Mouse (Mus musculus): ENCODE measurements at regions not wholly inside any gene's neighbourhood (a gene's known extent, or its start where the extent isn't known, plus 50 kb on each side); places are given as distances from the start of the nearest gene placed in this dataset.
A peak's percentile ranks its signal among the peaks of the same experiment; 100 is the strongest.

DNA sequence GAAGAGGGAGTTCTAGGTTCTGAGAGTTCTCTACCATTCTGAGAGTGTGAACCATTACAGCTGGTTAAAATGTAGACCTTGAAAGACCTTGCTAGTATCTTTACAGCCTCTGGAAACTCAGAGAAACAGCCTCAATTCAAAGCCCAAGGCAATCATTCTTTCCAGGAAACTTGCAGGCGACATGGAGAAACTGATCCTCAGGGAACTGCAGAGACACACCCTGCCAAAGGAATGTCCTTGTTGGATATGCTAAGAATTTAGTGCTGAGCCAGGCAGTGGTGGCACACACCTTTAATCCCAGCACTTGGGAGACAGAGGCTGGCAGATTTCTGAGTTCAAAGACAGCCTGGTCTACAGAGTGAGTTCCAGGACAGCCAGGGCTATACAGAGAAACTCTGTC, 388.3 kb upstream of the Nr2f2 start:
- DNase-seq = no peak

DNA sequence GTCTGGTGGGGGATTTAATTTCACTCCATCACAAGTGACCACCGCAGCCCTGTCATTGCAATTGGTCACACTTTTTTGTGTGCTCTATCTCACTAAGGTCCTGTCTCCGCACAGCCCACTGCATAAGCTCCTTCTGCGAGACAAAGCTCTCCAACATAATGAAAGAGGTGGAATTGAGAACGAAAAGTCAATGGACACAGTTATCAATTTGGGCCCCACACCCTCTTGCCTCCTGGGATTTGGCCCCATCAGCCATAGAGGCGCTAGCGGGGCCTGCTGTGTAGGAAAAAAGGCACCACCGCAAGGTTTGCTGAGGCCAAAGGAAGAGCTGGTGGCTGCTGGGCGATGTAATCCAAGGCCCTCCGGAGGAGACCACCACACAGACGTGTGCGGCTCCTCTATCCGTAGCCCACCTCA, 386.3 kb upstream of the Nr2f2 start:
- no peak for DNase-seq

DNA sequence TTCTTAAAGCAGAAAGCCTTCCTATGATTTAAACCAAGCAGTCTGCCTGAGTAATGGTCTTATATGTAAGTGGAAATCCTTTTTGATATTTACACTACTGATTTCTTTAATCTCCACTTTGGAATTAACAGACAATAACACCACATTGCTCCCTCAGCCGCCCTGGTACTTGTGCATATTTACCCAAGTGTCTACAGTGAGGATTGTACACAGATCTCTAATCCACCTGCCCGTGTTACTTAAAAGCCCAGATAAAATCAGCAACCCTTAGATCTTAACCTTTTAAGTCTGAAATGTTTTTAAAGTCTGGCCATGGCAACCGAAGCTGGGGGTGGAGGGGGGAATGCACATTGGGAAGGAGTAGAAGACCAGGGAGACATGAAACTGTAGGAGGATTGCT, 382.3 kb upstream of the Nr2f2 start:
- DNase-seq = no peak

DNA sequence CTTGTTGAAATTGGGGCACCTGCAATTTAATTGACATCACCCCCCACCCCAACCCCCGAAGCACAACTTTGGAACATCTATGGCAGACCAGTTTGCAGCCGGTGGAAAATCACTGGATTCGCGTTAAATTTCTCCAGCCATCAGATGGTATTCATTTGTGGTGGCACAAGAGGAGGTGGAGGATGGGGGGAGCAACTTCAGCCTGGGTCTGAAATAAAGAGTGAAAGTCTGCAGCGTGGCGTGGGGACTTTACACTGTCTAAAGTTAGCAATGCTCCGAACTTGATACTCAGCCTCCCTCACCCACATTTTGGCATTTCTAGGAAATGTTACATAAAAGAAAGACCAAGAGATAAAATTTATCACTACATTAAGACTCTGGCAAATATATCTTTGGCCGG, 381.8 kb upstream of the Nr2f2 start:
- DNase-seq = no peak

DNA sequence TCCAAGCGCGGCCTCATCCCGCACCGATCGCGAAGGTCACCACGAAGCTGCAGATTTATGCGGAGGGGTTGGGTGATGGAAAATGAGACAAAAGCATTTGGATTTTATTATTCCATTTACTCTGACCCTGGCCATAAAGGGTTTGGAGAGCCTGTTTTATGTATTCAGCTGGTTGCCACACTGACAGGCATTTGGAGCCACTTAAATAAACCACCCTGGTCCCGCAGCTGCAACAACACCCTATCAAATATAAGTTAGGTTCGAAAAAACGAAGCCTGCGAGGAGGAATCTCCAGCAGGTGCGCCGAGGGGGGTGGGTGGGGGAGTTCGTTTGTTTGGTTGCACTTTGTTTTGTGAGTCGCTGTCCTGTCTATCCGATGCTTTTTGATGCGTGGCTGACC, 377.8 kb upstream of the Nr2f2 start:
- no peak for DNase-seq

DNA sequence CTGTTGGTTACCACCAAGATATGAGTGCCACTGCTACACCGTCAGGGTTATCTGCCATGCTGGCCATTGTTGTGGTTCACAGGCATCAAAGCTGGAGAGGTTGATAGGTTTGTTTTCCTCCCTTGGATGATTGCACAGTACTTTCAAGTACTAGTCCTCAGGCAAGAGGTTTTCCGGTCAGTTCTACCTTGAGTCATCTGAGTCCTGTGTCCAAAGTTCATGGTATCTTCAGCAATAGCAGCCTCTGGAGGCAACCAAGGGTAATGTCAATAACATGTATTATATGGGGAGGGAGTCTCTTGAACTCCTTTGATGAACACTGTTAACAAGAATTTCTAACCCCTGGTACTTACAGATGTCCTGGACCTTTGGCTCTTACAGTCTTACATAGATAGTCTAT, 369.1 kb upstream of the Nr2f2 start:
- DNase-seq = no peak

DNA sequence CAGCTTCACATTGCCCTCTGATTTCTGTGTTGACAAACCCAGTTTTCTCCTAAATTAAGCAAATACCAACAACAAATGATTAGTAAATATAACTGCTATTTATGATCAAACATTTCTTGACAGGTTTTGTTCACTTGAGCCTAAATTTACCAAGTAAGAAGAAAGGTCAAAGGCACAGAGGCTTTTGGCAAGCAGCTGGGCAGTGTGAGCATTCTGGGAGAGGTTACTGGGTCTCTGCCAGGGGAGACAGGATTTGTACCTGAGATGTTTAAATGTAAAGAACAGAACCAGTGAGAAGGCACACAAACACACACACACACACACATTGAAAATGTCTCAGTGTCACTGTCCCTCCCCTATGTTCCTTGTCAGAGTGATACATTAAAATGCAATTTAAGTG, 367.0 kb upstream of the Nr2f2 start:
- no peak for DNase-seq

DNA sequence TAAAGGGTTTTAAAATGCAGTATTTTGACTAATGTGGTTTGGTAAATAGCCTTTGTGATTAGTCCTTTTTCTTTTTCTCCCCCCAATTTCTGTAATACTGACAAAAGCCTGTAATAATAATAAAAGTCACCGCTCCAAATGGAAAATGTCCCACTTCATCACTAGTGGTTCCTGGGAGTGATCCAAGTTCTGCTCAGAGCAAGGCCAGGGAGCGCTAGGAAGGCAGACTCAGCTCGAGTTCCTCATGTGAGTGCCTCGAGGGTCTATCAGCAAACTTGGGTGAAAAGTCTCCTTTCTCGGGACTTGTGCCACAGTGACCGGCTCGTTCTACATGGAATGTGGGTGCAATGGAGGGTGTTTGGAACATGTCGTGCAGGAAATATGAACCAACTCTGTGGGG, 363.4 kb upstream of the Nr2f2 start:
- no peak for DNase-seq

DNA sequence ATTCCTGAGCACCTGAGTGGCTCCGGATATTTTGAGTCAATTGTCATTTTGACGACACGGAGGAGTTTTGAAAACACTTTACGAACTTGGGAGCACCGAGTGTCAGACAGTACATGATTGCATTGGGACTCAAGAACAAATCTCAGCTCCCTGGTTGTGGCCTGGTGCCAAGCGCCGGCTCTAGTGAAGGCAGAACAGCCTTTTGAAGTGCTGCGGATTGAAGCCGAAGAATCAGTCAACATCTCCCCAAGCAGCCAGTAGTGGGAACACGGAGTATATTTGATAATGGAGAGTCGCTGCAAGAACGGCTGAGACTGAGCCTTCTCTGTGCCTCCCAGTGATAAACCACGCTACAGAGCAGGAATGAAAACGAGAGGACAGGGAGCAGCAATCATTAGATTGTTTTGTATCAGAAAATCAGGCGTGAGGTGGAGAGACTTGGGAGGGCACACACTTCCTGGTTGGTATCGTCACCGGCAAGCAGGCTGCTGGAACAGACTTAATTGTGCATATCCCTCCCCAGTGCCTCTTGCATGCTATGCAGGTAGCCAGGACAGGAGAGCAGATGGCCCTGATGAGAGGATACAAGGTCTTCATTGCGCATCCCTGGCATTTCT, 351.7 kb upstream of the Nr2f2 start:
- peak; percentile 35 for DNase-seq

DNA sequence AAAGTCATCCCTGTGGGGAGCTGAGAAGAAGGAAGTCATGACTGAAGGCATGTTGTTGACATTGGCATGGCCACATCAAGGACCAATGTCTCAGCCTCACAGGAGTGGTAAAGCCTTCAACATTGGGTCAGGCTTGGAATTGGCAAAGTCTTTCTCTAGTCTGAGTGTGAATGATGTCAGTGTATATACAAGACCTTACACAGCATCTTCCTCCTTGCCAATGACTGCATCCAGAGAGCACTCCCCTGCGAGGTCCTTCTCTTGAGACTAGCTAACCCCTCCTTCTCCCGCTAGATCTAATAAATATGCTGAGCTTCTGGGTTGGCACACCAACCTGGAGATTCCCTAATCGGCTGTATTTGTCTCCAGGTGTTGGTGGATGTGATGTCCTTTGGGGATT, 351.1 kb upstream of the Nr2f2 start:
- no peak for DNase-seq

DNA sequence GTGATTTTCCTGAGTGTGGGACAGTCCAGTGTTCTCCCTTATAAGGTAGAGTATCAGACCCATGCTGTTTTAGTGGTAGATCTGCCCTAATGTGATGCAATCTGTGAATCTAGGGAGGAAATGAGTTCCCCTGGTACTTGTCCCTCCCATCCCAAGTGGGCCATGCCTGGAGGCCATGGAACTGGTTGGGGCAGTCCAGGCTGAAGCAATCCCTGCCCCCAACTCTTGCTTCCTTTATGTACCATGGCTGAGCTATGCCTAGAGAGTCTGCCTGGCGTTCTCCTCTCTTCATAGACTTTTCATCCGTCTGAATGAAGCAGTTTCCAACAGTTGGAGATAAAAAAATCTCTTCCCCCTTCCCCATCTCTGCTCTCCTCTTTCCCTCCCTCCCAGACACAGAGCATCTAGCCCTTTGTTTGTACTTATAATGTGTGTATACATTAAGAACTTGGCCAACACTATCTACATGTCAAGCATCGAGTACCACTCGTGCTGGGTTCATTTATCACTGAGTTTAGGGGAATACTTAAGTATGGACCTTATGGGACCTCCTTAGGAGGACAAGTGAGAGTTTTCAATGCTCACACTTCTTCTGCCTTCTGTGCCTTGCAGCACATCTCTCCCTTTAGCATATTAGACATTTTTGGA, 350.4 kb upstream of the Nr2f2 start:
- DNase-seq = no peak

DNA sequence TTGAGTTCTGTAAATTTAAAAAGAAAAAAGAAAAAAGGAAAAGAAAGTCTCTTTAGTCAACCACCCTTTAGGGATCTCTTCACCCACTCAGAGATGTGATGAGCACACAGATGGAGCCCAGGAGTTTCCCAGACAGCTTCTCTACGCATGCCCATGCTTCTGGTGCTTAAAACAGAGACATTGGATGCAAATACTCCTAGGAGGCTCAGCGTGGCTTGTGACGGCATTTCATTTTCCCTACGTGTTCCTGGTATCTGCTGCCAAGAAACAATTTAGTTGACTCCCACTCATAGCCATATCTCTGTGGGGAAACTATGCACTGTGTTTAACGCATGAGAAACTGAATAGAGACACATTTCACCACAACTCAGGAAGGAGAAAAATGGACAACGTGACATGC, 345.6 kb upstream of the Nr2f2 start:
- no peak for DNase-seq

DNA sequence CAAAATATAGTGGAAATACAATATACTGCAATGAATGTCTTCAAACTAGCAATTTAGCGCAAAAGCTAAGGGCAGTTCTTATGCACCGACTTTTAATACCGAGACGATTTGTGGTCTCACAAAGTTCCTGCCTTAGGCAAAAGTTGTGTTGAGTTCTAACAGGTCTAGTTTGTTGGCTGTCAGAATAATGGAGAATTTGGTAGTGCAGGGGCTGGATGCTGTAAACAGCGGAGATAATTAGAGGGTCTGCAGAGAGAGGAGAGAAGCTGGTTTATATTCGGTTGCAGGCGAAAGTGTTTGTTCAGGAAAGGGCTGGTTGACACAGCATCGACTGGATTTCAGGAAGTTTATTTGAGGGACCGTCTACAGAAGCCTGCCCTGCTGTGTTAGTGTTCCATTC, 339.7 kb upstream of the Nr2f2 start:
- DNase-seq = no peak

DNA sequence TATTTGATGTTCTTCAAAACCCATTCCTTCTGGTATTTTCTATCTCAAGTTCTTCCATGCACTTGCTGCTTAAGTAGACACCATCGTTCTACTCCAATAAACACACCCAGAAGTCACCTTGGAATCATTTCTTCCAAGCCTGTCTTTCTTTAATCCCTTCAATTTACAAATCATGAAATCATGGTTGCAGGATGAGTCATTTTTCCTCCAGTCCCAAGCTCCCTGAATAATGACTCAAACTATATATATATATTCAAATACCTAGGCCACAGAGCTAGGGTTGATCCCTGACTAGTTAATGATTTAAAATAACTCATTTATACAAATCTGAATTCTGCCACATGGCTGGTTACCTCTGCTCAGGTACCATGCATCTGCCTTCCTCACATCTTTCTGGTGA, 337.2 kb upstream of the Nr2f2 start:
- DNase-seq = no peak

DNA sequence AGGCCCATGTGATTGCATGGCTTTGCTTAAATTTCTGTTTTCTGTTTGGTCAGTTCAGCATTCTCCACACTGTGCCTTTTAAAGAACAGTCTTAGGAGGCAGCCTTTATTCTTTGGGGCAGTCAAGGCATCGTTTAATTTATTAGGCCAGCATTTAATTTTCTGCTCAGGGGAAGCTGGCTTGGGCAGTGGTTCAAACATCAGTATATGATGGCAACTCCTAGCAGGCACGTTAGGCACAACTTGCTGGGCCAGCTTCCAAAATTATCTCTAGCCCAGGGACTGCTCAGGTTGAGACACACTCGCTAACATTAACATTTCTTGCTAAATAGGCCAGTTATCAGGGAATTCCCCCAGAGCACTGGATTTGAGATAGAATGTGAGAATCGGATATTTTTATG, 333.9 kb upstream of the Nr2f2 start:
- no peak for DNase-seq

DNA sequence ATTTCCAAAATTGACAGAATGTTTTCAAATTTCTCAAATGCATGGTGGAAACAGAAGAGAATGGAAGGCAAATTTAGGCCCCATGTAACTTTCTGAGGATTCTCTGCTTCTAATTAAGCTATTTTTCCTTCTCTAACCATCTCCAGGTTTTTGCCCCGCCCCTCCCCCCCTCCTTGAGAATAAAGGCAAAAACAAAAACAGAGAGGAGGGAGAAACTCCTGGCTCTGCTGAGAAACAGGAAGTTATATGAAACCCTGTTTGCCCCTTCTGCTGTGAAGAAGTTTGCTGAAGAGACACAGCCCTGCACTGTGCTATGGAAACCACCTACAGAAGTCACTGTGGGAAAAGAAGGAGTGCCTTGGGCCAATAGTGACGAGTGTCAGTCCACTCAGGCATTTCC, 332.9 kb upstream of the Nr2f2 start:
- no peak for DNase-seq

DNA sequence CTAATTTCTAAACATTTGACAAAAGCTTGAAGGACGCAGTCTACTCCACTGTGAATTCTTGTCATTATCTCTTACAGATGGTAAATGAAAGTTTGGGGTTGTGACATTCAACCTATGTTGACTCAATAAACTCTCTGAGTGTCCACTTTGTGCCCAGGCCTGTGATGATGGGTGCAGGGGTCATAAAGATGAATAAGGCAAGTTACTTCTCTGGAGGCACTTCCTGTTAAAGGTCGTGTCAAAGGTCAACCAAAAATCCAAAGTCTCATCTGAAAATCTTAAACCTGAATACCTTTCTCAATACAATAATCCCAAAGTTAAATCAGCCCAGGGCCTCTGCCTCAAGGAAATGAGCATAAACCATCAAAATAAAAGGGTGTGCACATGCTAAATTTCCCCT, 332.5 kb upstream of the Nr2f2 start:
- no peak for DNase-seq

DNA sequence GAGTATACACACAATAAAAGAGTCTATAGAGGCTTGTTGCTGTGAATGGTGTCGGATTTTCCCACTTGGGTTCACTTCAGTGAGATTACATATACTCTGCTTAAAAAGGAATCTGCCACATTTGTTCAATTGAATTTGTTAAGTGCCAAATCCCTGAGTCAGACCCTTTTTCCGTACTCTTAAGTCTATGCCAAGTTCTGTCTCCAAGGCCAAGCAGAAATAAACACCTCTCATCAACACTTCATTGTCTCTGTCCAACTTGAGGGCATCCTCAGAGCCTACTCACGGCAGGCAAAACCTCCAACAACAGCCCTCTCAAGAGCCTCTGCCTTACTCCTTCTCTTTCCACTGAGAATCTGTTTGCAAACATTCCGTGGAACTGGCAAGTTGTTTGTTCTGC, 325.6 kb upstream of the Nr2f2 start:
- DNase-seq = no peak

DNA sequence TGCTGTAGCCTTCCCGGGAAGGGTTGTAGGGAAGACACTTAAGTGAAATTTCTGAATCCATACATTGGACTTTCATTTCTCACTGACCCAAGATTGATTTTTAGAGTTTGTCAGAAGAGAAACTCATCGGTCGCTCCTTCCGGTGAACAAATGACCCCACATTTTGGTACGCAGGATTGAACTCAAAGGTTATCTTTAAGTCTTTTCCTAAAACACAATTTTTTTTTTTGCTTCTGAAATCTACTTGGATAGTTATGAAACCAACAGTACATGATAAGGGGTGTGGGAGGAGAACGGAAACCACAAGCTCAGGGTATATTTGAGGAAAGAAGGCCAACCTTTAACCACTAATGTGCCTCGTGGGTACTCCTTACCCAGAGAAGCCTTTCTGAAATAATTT, 324.3 kb upstream of the Nr2f2 start:
- no peak for DNase-seq

DNA sequence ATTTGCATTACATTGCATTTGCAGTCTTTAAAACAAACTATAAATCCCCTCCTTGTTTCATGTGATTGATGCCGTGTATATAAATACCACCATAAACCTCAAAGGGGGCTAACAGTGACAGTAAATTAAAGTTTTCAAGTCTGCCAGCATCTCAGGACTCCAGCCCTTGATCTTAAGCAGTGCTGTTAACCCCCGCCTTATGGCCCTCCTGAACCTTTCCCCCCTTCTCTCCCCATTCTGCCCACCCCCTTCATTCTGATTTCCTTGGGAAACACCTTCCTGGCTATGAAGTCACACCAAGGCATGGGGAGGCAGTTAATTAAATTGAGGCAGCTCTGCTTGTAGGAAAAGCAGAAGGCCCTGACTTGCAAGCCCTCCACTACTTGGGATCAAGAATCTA, 302.5 kb upstream of the Nr2f2 start:
- DNase-seq = no peak

DNA sequence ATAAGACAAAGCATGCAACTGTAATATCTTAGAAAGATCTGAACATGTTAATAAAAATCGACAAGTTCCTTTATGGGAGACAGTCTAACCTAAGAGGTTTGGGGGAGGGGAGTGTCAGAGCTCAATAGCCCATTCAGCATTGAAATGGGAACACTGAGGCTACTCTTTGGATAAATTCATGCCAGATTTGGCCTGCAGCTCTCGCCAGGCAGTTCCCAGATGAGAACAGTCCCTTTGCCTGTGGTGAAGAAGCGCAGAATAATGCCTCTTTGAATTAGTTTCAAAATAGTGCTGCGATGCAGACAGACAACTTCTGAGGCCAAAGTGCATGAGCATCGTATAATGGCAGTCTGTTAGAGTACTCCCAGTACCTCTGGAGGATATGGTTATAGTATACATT, 293.6 kb upstream of the Nr2f2 start:
- DNase-seq = no peak

DNA sequence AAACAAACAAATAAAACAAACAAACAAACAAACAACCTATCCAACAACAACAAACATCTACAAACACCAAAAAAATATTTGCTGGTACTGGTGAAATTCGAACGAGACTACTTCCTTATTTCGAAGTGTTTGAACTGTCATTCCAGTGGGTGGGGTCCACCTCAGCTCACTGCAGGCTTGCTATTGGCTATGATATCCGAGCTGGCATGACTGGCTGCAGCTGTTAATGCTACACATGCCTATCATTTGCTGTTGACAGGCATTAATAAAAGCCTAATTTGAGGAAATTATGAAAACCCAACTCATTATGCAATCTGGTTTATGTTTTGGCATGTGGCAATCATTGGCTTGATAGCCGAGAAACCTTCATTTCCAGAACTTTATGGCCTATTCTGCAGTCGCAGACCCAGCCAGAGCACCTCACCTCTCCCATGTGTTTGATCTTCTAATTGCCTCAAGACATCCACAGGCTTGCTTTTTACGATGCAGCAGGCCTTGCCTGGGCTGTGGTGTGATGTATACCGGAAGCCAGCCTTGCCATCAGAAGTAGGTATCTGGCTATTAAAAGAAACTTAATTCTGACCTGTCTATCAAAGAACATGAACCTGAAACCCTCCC, 283.3 kb upstream of the Nr2f2 start:
- no peak for DNase-seq

DNA sequence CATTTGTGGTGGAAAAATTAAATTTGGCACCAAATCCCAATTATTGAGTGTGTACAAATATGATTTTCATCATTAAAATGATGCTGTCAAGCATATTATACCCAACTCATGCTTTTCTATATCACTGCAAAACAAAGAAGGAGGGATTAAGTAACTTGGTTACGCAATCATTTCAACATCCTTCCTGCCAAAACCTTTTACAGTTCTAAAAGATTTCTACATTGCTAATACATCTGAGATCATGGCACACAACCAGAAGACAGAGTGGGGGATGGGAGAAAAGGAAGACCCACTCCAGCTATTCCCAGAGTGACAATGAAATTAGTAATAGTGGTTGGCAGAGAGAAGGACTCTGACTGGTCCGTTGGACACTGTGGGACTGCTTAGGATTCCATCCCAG, 280.3 kb upstream of the Nr2f2 start:
- no peak for DNase-seq

DNA sequence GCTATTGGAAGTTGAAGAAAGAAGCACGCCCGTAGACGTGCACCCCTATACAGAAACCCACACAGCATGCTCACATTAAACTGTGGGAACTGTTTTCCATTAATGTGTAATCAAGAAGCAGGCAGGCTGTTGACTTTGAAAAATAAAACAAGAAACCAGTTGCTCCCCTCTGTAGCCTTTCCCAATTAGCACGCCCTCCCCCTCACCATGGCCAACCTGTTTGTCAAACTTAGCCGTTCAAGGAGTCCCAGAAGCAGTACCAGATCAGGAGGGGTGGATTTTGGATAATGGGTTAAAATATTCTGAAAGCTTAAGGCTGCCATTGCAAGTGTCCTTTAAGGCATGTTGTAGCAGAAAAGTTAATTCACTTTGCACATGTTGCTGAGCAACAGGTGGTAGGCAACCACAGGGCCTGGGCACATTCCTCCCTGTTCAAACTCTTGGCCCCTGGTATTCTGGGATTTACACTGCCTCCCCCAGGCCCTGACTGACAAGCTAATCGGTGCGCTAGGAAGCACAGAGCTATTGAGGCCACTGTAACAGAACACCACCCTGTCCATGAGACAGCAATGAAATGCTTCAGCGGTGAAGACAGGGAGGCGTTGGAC, 277.3 kb upstream of the Nr2f2 start:
- DNase-seq = no peak

Data from heart, postnatal 4 days (tissue).